Mouse (Mus musculus) bone marrow, adult 2 months (tissue): Measurements from ENCODE around the gene Ankrd11.

Experiments
- CTCF ChIP-seq: fragments of 200-500 bp; IDR thresholded peaks from 2 replicates; pipeline ENCODE4 v1.5.1; 2011; ENCODE audit warnings: low read length, control low read depth; ENCODE audit not compliant: control insufficient read depth, insufficient read depth
- POLR2A ChIP-seq: fragments of 200-500 bp; IDR thresholded peaks from 2 replicates; pipeline ENCODE4 v1.6.1; 2011; ENCODE audit warnings: low read depth, mild to moderate bottlenecking, control low read depth, low read length, borderline replicate concordance; ENCODE audit not compliant: control insufficient read depth

DNA sequence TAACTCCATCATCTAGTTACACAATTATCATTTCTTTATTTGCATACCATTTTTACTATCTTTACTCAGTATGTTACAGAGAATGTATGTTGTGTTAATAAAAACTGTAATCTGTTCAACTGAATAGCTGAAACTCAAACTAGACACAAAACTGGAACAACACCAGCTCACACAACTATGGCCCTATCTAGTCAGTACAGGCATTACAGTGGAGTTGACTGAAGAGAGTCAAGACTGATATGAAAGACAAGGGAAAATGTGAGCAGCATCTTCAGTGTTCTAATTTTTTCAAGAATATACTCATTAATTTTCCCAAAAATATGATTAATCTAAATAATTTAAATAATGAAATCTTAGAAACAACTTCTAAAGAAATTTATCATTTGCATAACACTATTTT lies 86.9 kb downstream of the Ankrd11 start:
- TF ChIP-seq CTCF (no peak), POLR2A (no peak)
